Comparison of ENCODE assay signal across 11 mouse cellular contexts in genomic region chr19:47449513-47450227, GRCm38 (mm10). TPM values are rescaled to one million over a fixed set of nuclear protein-coding genes. Genes with fewer than 3 reads are reported as not detected.
DNase-seq lines count a peak whose midpoint lies in the region; ATAC-seq and TF ChIP-seq lines count a peak whose summit lies in the region.
"Had no signal": no experiment of that assay in that cellular context is flagged by ENCODE, and none has a peak within 500 bp of the region (broad histone marks: within the 10 kb centered on the region; RNA-seq: fewer than 3 reads in every experiment).

No protein-coding gene starts in this region.

- H3K4me2 ChIP-seq in heart, embryonic 16.5 days (ENCODE audit: low read depth, low read length), result no peak overlapping the region
- no peak overlapping the region for H3K4me2 ChIP-seq in embryonic facial prominence, embryonic 14.5 days (ENCODE audit: low read depth, low read length)
- H3K4me2 ChIP-seq: limb, embryonic 15.5 days; midbrain, embryonic 11.5 days; neural tube, embryonic 12.5 days had no signal

- H3K4me3 ChIP-seq in heart, embryonic 16.5 days (ENCODE audit: low read length), result no peak overlapping the region
- H3K4me3 ChIP-seq in thymus, adult 2 months (ENCODE audit: control insufficient read depth, insufficient read depth, low read length), result no peak overlapping the region
- H3K4me3 ChIP-seq in embryonic facial prominence, embryonic 14.5 days (ENCODE audit: low read depth, low read length), result no peak overlapping the region
- H3K4me3 ChIP-seq: limb, embryonic 15.5 days; neural tube, embryonic 12.5 days had no signal

- intact Hi-C loops in heart, postnatal 10 days (cut with DNase I), result no loop called here

- peak overlapping the region; percentile 79 for H3K27ac ChIP-seq in heart, embryonic 16.5 days (ENCODE audit: low read length)
- peak overlapping the region; percentile 95 for H3K27ac ChIP-seq in thymus, adult 2 months (ENCODE audit: control insufficient read depth, insufficient read depth, low read length)
- no peak overlapping the region for H3K27ac ChIP-seq in embryonic facial prominence, embryonic 14.5 days (replicated peaks; ENCODE audit: low read depth, low read length)
- H3K27ac ChIP-seq: neural tube, embryonic 12.5 days had no signal

- H3K36me3 ChIP-seq in heart, embryonic 16.5 days (ENCODE audit: control insufficient read depth, insufficient read depth), result no peaks in the 10 kb centered on the region
- no peaks in the 10 kb centered on the region for H3K36me3 ChIP-seq in thymus, adult 2 months (ENCODE audit: control insufficient read depth, insufficient read depth, low read length)
- H3K36me3 ChIP-seq in embryonic facial prominence, embryonic 14.5 days (ENCODE audit: control insufficient read depth, insufficient read depth, low read length), result no peaks in the 10 kb centered on the region
- H3K36me3 ChIP-seq: limb, embryonic 15.5 days; neural tube, embryonic 12.5 days had no signal

- H3K27me3 ChIP-seq in heart, embryonic 16.5 days (ENCODE audit: control insufficient read depth, insufficient read depth, low read length), result no peaks in the 10 kb centered on the region
- H3K27me3 ChIP-seq in thymus, adult 2 months (ENCODE audit: control insufficient read depth, insufficient read depth, low read length), result no peaks in the 10 kb centered on the region
- H3K27me3 ChIP-seq in embryonic facial prominence, embryonic 14.5 days (replicated peaks; ENCODE audit: control insufficient read depth, insufficient read depth, low read length), result no peaks in the 10 kb centered on the region
- H3K27me3 ChIP-seq: limb, embryonic 15.5 days; neural tube, embryonic 12.5 days had no signal

- no peak for DNase-seq in heart, postnatal 10 days
- peak; percentile 35 for DNase-seq in thymus, adult 2 months
- DNase-seq in thymus, postnatal 10 days (ENCODE audit: low spot score in 2 of 2), result no peak
- no peak for DNase-seq in embryonic facial prominence, embryonic 14.5 days (ENCODE audit: low spot score)
- DNase-seq in kidney, adult 9 months, result no peak
- DNase-seq: adrenal gland, adult 8-10 months had no signal

- TF ChIP-seq CTCF in thymus, adult 2 months (IDR thresholded peaks at IDR 0.05; ENCODE audit: borderline replicate concordance, control insufficient read depth, extremely low read depth, insufficient read depth, low read length, poor library complexity), result no peak

- H3K4me1 ChIP-seq in heart, embryonic 16.5 days (ENCODE audit: control insufficient read depth, insufficient read depth, low read length), result peaks cover 96% of the 10 kb centered on the region
- H3K4me1 ChIP-seq in thymus, adult 2 months (replicated peaks; ENCODE audit: control insufficient read depth, insufficient read depth, low read length), result peaks cover 83% of the 10 kb centered on the region
- peaks cover 60% of the 10 kb centered on the region for H3K4me1 ChIP-seq in embryonic facial prominence, embryonic 14.5 days (ENCODE audit: control insufficient read depth, insufficient read depth, low read length)

- ATAC-seq in heart, embryonic 16.5 days (replicated peaks; ENCODE audit: extremely low read depth, insufficient read depth, low FRiP score), result no peak
- ATAC-seq in embryonic facial prominence, embryonic 14.5 days (ENCODE audit: low read depth), result no peak
- no peak for ATAC-seq in cerebellum, adult (ENCODE audit: insufficient number of reproducible peaks, low FRiP score, low TSS enrichment)

- no peak for TF ChIP-seq POLR2A in thymus, adult 2 months (IDR thresholded peaks at IDR 0.05; ENCODE audit: control insufficient read depth, extremely low read depth, insufficient read depth, low read length, poor library complexity)

- WGBS in heart, embryonic 16.5 days, result 44% methylated on average over 4 of the region's 4 CpGs
- 4% methylated on average over 4 of the region's 4 CpGs for WGBS in thymus, adult 2 months
- WGBS in embryonic facial prominence, embryonic 14.5 days, result 57% methylated on average over 4 of the region's 4 CpGs

- H3K9me3 ChIP-seq in heart, embryonic 16.5 days (replicated peaks; ENCODE audit: control insufficient read depth, low read length), result no peaks in the 10 kb centered on the region
- no peaks in the 10 kb centered on the region for H3K9me3 ChIP-seq in embryonic facial prominence, embryonic 14.5 days (ENCODE audit: control insufficient read depth, low read length)
- H3K9me3 ChIP-seq: limb, embryonic 15.5 days; neural tube, embryonic 12.5 days had no signal

- peak overlapping the region; percentile 47 for H3K9ac ChIP-seq in heart, embryonic 16.5 days (ENCODE audit: low read length)
- 0 out of 2 replicates have a peak overlapping the region, but pooled peaks have one; percentile 15 for H3K9ac ChIP-seq in embryonic facial prominence, embryonic 14.5 days (ENCODE audit: low read depth, low read length)
- H3K9ac ChIP-seq: limb, embryonic 15.5 days; neural tube, embryonic 12.5 days had no signal

RNA-seq across cellular contexts. Expression of gene Sh3pxd2a, which starts 14.5 kb away (rescaled TPM):
- 4.5 and 6.3 TPM in 2 replicates for polyA plus RNA-seq in heart, embryonic 16.5 days (2015; fragmentation: Nextera tagmentation; extraction: Ambion mirVana)
- total RNA-seq in heart, postnatal 10 days (2021), result 10 to 100 TPM; 87.9 to 93.7 TPM
- polyA plus RNA-seq in thymus, adult 2 months (2012; rRNA removed), result 19.4 and 21.0 TPM in 2 replicates
- polyA plus RNA-seq in embryonic facial prominence, embryonic 14.5 days (2014; fragmentation: Nextera tagmentation; extraction: Ambion mirVana), result 19.5 and 20.3 TPM in 2 replicates
